Mouse (Mus musculus) megakaryocyte-erythroid progenitor cell, adult 5-6 weeks (primary cell): ENCODE data around the gene Prr19. TPM values are rescaled to one million over a fixed set of nuclear protein-coding genes. Genes with fewer than 3 reads are reported as not detected.

ENCODE experiments used
- ATAC-seq: replicated peaks from 2 replicates; pipeline ENCODE4 v1.8.0; 2016; ENCODE audit warnings: mild to moderate bottlenecking, inconsistent platforms; ENCODE audit not compliant: severe bottlenecking, poor library complexity, low FRiP score, low TSS enrichment
- total RNA-seq, 2 experiments: library from RNA; stranded (forward) in 1 of 2; stranded (reverse) in 1 of 2; fragments of 200-1000, 215-1000 nt in 1 of 2; fragments of >200 nt in 1 of 2; fragmentation: Nextera tagmentation in 1 of 2; gene quantifications; 2 replicates each; pipeline ENCODE4 v1.2.3; 2014 to 2017

The Prr19 gene
- total RNA-seq, 2 experiments from 2014 or later, result not detected

DNA sequence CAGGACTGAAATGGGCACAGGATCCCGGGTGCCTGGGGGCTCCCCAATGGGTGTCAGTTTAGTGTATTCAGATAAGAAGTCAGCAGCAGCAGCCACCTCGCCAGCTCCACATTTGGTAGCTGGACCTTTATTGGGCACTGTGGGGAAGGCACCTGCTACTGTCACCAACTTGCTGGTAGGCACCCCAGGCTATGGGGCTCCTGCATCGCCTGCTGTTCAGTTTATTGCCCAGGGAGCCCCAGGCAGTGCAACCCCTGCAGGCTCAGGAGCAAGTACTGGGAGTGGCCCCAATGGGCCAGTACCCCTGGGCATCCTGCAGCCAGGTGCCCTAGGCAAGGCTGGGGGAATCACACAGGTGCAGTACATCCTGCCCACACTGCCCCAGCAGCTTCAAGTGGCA lies 12.5 kb upstream of the Prr19 start:
- no peak for ATAC-seq

DNA sequence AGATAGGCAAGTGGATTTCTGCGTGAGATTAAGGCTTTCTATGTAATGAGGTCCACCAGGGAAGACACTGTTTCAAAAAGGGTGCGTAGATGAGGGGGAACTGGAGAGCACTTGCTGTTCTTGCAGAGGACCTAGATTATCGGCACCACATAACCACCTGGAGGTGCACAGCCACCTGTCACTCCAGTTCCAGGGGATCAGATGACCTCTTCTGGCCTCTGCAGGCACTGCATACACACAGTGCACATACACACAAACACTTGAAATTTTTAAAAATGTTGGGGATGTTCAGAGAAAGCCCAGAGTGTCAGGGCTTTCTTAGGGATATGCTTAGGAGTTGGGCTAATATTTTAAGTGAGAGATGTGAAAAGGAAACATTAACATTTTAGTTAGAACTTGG lies 11.3 kb upstream of the Prr19 start:
- ATAC-seq, result no peak

DNA sequence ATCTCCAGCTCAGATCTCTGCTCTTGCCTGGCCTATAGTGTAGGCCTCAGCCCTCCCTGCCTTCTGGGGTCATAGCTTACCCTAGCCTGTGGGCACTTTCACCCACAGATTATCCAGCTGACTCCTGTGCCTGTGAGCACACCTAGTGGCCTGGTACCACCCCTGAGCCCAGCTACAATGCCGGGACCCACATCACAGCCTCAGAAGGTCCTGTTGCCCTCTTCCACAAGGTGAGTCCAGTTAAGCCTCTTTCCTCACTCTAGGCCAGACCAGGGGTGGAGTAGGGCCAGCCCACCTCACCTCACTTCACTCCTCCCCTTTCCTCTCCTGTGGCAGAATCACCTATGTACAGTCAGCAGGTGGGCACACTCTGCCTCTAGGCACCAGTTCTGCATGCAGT lies 10.7 kb upstream of the Prr19 start:
- no peak for ATAC-seq

DNA sequence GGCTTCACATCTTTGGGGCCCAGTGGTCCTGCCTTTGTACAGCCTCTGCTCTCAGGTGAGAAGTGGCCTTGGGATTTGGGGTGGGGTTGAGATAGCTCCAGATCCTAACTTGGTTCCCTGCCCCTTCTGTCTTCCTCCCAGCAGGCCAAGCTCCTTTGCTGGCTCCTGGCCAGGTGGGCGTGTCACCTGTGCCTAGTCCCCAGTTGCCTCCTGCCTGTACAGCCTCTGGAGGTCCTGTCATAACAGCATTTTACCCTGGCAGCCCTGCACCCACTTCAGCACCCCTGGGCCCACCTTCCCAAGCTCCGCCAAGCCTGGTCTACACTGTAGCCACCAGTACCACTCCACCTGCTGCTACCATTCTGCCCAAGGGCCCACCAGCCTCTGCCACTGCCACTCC lies 10.3 kb upstream of the Prr19 start:
- no peak for ATAC-seq

DNA sequence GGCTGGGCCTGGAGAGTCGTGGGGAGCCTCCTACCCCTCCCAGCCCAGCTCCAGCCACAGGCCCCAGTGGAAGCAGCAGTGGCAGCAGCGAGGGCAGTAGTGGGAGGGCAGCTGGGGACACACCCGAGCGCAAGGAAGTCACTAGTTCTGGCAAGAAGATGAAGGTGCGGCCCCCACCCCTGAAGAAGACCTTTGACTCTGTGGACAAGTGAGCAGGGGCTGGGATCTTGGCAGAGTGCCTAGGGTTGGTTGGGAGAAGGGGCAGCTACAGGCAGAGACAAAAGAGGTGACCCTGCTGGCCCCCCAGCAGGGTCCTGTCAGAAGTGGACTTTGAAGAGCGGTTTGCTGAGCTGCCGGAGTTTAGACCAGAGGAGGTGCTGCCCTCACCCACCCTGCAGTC lies 9.1 kb upstream of the Prr19 start:
- ATAC-seq, result no peak

DNA sequence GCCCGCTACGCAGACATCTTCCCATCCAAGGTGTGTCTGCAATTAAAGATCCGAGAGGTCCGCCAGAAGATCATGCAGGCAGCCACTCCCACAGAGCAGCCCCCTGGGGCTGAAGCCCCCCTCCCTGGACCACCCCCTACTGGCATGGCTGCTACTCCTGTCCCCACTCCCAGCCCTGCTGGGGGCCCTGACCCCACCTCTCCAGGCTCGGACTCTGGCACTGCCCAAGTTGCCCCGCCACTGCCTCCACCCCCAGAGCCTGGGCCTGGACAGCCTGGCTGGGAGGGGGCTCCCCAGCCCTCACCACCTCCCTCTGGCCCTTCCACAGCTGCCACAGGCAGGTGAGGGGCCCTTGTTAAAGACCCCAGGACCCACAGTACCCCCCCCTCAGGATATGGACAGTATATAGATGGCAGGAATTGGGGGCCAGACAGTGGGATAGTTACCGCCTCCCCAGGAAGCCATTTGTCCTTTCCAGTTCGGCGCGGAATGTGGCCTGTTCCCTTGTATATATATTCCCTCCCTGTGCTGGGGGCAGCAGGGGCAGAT lies 7.9 kb upstream of the Prr19 start:
- ATAC-seq, result no peak

DNA sequence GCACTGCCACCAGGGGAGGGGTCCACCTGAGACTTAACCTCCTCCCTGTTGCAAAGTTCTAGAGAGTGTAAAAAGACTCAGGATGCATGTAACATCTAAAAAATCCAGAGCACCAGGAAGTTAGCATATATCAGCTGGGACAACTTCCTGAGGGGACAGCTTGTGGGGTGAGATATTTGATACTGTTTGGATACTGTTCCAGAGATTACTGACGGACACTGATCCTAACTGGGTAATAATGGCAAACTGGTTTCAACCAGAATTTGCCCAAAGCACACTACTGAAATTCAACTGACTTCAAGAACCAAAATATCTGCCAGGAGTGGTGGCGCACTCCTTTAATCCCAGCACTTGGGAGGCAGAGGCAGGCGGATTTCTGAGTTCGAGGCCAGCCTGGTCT lies 6.7 kb upstream of the Prr19 start:
- ATAC-seq, result no peak

DNA sequence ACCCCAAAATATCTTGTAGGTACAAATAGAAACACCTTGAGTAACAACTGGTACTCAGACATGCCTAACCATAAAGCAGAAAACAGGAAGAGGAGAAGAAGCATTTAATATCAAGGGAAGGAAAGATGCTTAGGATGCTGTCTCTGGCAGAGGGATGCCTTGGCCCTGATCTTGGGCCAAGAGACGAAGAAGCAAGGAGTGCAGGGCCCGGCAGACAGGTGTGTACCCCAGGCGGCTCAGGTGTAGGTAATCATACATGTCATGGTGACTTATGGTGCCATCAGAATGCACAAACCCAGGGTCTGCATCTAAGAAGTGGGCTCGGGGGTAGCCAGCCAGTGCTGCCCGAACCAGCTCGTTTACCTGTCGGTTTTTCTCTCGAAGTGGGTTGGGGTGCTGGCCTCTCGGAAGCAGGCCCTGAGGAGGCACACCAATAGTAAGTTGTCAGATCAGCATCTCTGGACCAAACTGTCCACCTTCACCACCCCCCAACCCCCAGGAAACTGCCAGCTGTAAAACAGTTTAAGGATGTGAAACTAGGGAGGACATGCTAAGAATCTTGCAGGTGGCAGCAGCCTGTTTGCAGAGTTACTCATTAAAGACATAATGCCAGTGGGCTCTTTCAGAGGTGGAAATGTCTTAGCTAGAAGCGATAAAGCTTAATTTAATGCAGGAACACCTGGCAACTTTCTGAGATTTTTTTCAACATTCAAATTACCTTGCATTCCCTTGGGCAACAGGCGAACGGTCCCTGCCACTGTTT lies 6.1 kb upstream of the Prr19 start:
- no peak for ATAC-seq

DNA sequence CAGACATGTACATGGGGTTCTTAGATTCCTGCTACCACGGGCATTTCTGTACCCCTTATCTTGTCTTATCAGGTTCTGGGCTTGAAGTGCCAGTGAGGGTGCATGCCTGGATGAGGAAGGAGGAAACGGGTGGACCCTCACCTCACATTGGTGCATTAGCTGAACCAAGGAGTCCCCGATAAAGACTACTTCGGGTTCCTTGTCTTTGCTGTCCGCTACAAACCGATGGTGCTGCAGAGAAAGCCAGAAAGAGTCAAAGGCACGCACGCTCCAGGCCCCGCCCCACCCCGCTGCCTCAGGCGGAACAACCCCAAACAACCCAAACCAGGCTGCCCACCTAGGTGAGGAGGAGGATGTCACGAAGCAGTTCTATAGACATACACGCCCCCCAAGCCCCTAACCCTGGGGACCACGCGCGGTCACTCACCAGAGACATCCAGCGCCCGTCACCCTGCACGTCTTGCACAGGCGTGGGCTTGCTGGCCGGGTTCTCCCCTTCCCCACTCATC lies 4.2 kb upstream of the Prr19 start:
- peak; percentile 56 for ATAC-seq

DNA sequence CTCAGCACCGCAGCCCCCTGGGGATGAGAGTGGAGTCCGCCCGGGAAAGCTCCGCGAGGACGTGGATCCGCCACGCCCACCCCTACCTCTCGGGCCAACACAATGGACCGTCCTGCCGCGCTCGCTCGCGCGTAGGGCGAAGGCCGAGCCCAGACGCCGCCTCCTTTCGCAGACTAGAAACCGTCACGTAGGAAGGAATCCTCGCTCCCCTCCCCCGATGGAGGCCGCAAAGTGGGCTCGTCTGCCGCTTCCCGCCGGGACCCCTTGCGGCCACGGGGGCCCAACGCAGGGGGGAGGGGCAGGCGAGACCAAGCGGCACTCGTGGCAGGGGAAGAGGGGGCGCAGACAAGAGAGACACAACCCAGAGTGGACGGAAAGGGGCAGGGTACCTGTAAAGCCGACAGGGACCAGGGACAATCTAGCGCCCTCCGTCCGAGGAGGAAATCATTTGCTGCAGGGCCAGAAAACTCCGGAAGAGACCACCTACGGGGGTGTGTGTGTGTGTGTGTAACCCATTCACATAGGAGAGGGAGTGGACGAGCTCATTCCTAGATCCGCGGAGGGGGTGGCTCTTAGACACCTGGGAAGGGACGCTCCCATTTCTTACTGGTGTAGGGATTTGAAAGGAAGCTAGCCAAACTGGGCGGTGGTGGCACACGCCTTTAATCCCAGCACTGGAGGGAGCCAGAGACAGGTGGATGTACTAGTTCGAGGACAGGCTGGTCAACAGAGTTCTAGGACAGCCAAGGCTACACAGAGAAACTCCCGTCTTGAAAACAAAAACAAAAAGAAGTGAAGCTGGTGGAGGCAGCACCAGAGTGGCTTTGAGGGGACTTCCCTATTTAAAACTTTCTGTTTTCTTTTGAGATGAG lies 3.5 kb upstream of the Prr19 start, which contains the start of gene Pafah1b3:
Gene Pafah1b3 (minus strand): TSS at position 533 of the 872 bp plus-strand sequence.
- peak; percentile 64 for ATAC-seq

DNA sequence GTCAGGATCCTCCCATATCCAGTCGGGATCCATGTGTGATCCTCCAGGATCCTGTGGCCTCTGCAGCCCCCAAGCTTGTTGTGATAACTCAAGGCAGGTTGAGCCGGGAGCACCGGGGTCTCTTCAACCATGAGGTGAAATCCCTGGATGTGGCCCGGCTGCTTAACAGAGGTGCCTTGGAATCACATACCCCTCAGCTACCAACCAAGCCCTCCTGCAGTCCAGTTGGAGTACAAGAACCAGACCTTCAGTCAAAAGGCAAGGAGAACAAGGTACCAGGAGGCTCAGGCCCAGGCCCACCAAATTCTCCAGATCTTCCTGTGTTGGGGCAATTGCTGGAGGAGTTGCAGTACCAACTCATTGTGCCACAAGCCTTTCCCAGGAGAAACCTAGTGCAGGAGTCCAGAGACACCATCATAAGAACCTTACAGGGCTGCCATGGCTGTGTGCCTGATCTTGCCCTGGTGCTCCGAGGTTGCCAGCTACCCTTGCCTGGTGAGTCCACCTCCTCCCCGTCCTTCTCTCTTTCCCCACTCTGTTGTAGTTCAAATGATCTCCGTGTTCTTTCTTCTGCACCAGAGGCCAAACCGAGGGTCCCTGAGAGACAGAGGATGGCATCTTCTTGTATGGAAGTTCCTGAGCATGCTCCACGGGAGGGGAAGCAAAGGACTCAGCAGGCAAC lies 1.9 kb downstream of the Prr19 start:
- no peak for ATAC-seq

DNA sequence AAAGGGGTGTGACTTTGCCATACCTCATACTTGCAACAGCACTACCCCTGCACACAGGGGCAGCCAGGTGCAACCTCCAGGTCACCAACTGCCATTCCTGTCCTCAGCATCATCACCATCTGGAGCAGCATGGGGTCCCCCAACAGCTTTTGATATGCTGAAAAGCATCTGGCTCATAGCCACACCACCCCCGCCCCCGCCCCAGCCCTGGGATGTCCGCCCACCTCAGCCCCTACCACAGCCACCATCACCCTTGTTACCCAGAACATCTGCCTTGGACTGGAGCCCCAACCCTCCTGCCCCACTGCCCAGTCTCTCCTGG lies 2.4 kb downstream of the Prr19 start:
- ATAC-seq, result no peak

DNA sequence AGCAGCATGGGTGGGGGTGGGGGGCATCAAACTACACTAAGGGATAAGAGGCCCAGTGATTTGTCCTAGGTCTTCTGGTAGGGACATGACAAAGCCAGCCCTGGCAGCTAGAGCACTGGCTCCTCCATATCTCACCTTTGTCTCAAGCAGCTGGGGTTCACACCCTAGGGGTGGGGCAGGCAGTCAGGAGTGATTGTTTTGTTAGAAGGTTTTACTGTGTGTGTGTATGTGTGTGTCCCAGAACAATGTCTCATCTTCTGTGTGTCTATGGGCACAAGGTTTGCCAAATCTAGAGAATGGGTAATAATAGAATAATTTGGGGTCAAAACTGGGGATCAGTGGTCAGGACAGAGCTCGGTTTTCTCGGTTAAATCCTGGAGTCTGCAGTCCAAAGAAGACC lies 4.3 kb downstream of the Prr19 start:
- ATAC-seq, result no peak

DNA sequence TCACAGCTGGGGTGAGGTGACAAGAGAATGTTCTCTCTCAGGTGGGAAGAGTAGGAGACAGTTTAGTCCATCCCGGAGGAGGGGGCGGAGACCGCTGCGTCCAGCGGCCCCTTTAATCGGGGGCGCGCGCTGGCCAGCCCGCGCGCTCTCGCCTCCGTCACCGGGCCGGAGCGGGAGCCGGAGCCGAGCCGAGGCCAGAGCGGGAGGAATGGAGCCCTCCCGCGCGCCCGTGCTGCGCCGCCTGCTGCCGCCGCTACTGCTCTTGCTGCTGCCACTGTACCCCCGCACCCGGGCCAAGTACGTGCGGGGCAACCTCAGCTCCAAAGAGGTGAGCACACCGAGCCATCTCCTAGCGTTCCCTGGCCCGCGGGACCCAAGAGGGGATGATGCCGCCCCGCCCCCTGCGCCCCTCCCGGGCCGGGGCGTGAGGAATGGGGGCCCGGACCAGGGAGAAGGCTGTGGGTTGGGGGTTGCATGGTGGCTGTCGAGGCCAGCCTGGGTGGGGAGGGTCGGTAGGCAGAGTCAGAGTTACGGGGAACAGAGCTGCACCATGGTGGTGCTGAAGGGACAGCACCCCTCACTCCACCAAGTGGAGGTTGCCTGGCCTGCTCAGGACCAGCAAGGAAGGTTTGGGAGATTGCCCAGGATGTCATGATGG lies 4.9 kb downstream of the Prr19 start, which contains the start of gene Tmem145:
Gene Tmem145 (plus strand): TSS at position 151 of the 658 bp plus-strand sequence.
- ATAC-seq, result peak; percentile 74

DNA sequence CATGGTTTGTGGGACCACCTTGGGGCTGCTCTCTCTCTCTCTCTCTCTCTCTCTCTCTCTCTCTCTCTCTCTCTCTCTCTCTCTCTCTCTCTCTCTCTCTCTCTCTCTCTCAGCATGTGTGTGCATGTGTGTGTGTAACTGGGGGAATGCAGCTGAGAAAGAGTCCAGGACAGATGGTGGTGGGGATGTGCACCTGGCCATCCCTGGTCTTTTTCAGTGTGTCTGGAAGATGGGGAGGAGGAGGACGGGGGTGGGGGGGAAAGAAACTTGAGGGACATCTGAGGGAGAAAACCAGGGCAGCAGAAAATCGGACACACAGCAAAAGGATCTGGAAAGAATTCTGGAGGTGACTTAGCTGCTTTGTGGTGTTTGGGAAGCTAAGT lies 5.4 kb downstream of the Prr19 start:
- no peak for ATAC-seq

DNA sequence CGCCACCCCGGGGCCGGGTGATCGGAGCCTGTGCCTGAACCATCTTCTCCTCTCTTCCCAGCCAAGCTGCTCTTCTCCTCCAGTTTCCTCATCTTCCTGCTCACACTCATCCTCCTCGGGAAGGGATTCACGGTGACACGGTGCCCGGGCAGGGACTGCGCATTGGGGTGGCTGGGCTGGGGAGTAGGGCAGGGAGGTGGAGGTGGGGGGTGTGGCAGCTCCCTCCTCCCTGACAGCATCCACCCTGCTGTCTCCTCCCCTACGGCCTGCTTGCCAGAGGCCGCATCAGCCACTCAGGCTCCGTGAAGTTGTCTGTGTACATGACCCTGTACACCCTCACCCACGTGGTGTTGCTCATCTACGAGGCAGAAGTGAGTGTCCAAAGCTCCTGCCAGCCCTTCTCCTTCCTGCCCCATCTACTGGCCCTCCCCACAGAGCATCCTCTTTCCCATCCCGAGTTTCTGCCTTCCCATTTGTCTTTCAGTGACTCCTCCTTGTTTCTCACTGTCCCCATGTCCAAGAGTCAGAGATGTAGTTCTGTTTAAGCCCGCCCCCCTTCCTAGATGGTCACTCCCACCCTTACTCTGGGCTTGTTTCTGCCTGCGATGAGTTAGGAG lies 7.6 kb downstream of the Prr19 start:
- no peak for ATAC-seq

DNA sequence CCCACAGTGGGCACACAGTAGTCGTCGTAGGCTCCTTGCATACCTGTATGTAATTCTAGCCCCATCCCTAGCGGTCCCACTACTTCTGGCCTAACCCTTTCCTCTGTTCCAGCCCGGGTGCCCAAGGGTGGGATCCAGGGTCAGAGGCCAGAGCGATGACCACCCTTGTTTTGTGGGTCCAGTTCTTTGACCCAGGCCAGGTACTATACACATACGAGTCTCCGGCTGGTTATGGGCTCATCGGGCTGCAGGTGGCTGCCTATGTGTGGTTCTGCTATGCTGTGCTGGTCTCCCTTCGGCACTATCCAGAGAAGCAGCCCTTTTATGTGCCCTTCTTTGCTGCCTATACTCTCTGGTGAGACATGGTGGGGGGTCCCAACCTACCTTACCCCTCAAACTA lies 8.2 kb downstream of the Prr19 start:
- ATAC-seq, result no peak

DNA sequence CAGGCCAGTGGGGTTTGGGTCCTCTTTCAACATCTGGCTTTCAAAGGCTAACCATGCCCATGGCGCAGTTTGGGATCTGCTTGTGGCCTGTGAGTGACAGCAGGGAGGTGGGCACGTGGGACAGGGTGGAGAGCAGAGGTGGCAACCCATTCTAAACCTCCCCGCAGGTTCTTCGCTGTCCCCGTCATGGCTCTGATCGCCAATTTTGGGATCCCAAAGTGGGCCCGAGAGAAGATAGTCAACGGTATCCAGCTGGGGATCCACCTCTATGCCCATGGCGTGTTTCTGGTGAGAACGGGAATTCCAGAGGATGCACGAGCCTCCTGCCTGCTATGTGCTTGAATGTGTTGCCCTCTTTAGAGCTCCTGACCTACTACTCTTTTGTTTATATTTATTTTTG lies 10.0 kb downstream of the Prr19 start:
- no peak for ATAC-seq

DNA sequence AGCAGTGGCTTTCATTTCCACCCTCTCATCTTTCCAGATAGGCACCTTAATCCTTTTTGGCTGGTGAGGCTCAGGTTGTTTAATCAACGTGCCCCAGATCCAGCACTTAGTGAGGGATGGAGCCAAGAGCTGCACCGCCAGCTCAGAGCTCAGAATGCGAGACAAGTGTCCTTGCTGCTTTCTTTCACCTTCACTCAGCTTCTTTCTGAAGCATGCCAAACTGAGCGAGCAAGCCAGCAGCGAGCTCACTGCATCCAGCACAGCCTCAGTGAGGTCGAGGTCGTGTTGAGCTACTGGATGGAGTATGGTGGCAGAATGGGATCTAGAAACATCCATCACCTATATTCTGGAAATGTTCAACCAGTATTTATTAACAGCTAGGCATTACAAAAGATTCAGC lies 12.1 kb downstream of the Prr19 start:
- ATAC-seq, result no peak
